Mouse (Mus musculus): ENCODE data around the gene Tet2. TPM values are rescaled to one million over a fixed set of nuclear protein-coding genes. Genes with fewer than 3 reads are reported as not detected.

Gene Tet2
- total and polyA plus RNA-seq, 2 experiments = 8.2 to 12.1 TPM

DNA sequence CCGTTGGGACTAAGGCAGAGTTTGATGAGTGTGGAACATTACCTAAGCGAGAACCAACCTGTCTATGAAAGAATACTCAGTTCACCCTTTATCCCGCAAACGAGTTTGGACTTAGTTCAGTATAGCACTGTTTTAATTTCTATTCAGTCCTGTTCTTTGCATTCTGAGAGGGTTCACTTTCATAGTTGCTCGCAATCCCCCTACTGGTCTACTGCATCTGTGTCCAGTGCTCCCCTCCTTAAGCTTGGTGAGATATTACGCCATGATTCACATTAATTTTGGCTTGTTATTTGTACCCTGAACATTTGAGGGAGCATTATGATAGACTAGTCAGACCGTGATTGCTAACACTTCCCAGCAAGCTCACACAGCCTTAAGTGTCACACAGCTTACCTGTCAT, 76.1 kb downstream of the Tet2 start:
- no peak overlapping the region for H3K4me3 ChIP-seq (ENCODE audit: insufficient read depth, low read depth, low read length)
- 98% methylated on average over 7 of the region's 7 CpGs for WGBS
- H3K36me3 ChIP-seq (ENCODE audit: control insufficient read depth, insufficient read depth, low read length) = peaks cover 46% of the 10 kb centered on the region
- no peak overlapping the region for H3K9ac ChIP-seq (ENCODE audit: low read depth, low read length)
- TF ChIP-seq CTCF (IDR thresholded peaks at IDR 0.05; ENCODE audit: low read depth, low read length) (no peak), POLR2A (IDR thresholded peaks at IDR 0.05; ENCODE audit: extremely low read depth, insufficient read depth, low read length) (no peak)
- no peaks in the 10 kb centered on the region for H3K4me1 ChIP-seq (ENCODE audit: control insufficient read depth, insufficient read depth, low read length)
- DNase-seq (ENCODE audit: extremely low read depth, low read depth, low spot score) = no peak
- H3K27ac ChIP-seq (replicated peaks; ENCODE audit: insufficient read depth, low read depth, low read length) = no peak overlapping the region
- no peaks in the 10 kb centered on the region for H3K27me3 ChIP-seq (ENCODE audit: control insufficient read depth, insufficient read depth, low read length)
- no peaks in the 10 kb centered on the region for H3K79me2 ChIP-seq (ENCODE audit: control insufficient read depth, insufficient read depth, low read length)

GRCm38 (mm10) chr3:133463233-133463632, 81.7 kb downstream of the Tet2 start:
- WGBS = 94% methylated on average over 3 of the region's 3 CpGs
- no peak overlapping the region for H3K27ac ChIP-seq (replicated peaks; ENCODE audit: insufficient read depth, low read depth, low read length)
- H3K4me1 ChIP-seq (ENCODE audit: control insufficient read depth, insufficient read depth, low read length) = no peaks in the 10 kb centered on the region
- H3K9ac ChIP-seq (ENCODE audit: low read depth, low read length) = no peak overlapping the region
- no peaks in the 10 kb centered on the region for H3K27me3 ChIP-seq (ENCODE audit: control insufficient read depth, insufficient read depth, low read length)
- DNase-seq (ENCODE audit: extremely low read depth, low read depth, low spot score) = no peak
- peaks cover 9% of the 10 kb centered on the region; the same call in 1 of the 2 replicates for H3K36me3 ChIP-seq (ENCODE audit: control insufficient read depth, insufficient read depth, low read length)
- no peaks in the 10 kb centered on the region for H3K79me2 ChIP-seq (ENCODE audit: control insufficient read depth, insufficient read depth, low read length)
- TF ChIP-seq CTCF (IDR thresholded peaks at IDR 0.05; ENCODE audit: low read depth, low read length) = no peak
- TF ChIP-seq POLR2A (IDR thresholded peaks at IDR 0.05; ENCODE audit: extremely low read depth, insufficient read depth, low read length) = no peak
- H3K4me3 ChIP-seq (ENCODE audit: insufficient read depth, low read depth, low read length) = no peak overlapping the region

DNA sequence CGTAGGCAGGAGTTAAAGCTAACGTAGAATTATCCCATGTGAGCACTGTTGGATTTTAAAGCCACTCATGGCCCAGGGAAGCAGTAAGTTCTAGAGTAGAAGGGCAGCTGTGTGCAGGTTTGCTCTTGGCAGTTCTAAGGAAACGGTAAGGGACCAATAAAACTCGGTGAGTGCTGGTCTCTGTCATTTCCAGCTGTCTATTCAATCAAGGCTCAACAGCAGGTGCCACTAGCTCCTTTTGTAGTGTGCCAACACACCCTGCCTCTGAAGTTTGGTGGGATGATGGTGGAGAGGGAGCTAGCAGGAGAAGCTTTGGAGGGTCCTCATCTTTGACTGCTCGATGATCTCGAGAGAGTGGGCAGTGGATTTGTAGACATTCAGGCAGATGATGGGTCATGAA, 82.5 kb downstream of the Tet2 start:
- WGBS = 95% methylated on average over 6 of the region's 6 CpGs
- Histone ChIP-seq H3K9ac (ENCODE audit: low read depth, low read length) (no peak overlapping the region), H3K36me3 (ENCODE audit: control insufficient read depth, insufficient read depth, low read length) (peaks cover 2% of the 10 kb centered on the region; the same call in 1 of the 2 replicates), H3K4me1 (ENCODE audit: control insufficient read depth, insufficient read depth, low read length) (no peaks in the 10 kb centered on the region), H3K79me2 (ENCODE audit: control insufficient read depth, insufficient read depth, low read length) (no peaks in the 10 kb centered on the region), H3K27ac (replicated peaks; ENCODE audit: insufficient read depth, low read depth, low read length) (no peak overlapping the region), H3K27me3 (ENCODE audit: control insufficient read depth, insufficient read depth, low read length) (no peaks in the 10 kb centered on the region), H3K4me3 (ENCODE audit: insufficient read depth, low read depth, low read length) (no peak overlapping the region)
- no peak for TF ChIP-seq POLR2A (IDR thresholded peaks at IDR 0.05; ENCODE audit: extremely low read depth, insufficient read depth, low read length)
- DNase-seq (ENCODE audit: extremely low read depth, low read depth, low spot score) = no peak

GRCm38 (mm10) chr3:133462059-133462458, 82.9 kb downstream of the Tet2 start:
- Histone ChIP-seq H3K27ac (replicated peaks; ENCODE audit: insufficient read depth, low read depth, low read length) (no peak overlapping the region), H3K4me3 (ENCODE audit: insufficient read depth, low read depth, low read length) (no peak overlapping the region), H3K9ac (ENCODE audit: low read depth, low read length) (no peak overlapping the region), H3K36me3 (ENCODE audit: control insufficient read depth, insufficient read depth, low read length) (no peaks in the 10 kb centered on the region; the same call in 1 of the 2 replicates), H3K79me2 (ENCODE audit: control insufficient read depth, insufficient read depth, low read length) (no peaks in the 10 kb centered on the region), H3K27me3 (ENCODE audit: control insufficient read depth, insufficient read depth, low read length) (no peaks in the 10 kb centered on the region), H3K4me1 (ENCODE audit: control insufficient read depth, insufficient read depth, low read length) (no peaks in the 10 kb centered on the region)
- TF ChIP-seq CTCF (IDR thresholded peaks at IDR 0.05; ENCODE audit: low read depth, low read length) (no peak), POLR2A (IDR thresholded peaks at IDR 0.05; ENCODE audit: extremely low read depth, insufficient read depth, low read length) (no peak)
- no peak for DNase-seq (ENCODE audit: extremely low read depth, low read depth, low spot score)
- WGBS = 86% methylated on average over 3 of the region's 3 CpGs

GRCm38 (mm10) chr3:133459174-133459573, 85.8 kb downstream of the Tet2 start:
- Histone ChIP-seq H3K27me3 (ENCODE audit: control insufficient read depth, insufficient read depth, low read length) (no peaks in the 10 kb centered on the region), H3K36me3 (ENCODE audit: control insufficient read depth, insufficient read depth, low read length) (no peaks in the 10 kb centered on the region), H3K4me1 (ENCODE audit: control insufficient read depth, insufficient read depth, low read length) (no peaks in the 10 kb centered on the region), H3K27ac (replicated peaks; ENCODE audit: insufficient read depth, low read depth, low read length) (no peak overlapping the region), H3K9ac (ENCODE audit: low read depth, low read length) (no peak overlapping the region), H3K79me2 (ENCODE audit: control insufficient read depth, insufficient read depth, low read length) (no peaks in the 10 kb centered on the region), H3K4me3 (ENCODE audit: insufficient read depth, low read depth, low read length) (no peak overlapping the region)
- 75% methylated on average over 1 of the region's 1 CpGs for WGBS
- DNase-seq (ENCODE audit: extremely low read depth, low read depth, low spot score) = no peak
- no peak for TF ChIP-seq POLR2A (IDR thresholded peaks at IDR 0.05; ENCODE audit: extremely low read depth, insufficient read depth, low read length)
- TF ChIP-seq CTCF (IDR thresholded peaks at IDR 0.05; ENCODE audit: low read depth, low read length) = no peak

GRCm38 (mm10) chr3:133453896-133454295, 91.0 kb downstream of the Tet2 start:
- WGBS = 82% methylated on average over 8 of the region's 8 CpGs
- no peak for DNase-seq (ENCODE audit: extremely low read depth, low read depth, low spot score)
- no peaks in the 10 kb centered on the region for H3K36me3 ChIP-seq (ENCODE audit: control insufficient read depth, insufficient read depth, low read length)
- TF ChIP-seq CTCF (IDR thresholded peaks at IDR 0.05; ENCODE audit: low read depth, low read length) (no peak), POLR2A (IDR thresholded peaks at IDR 0.05; ENCODE audit: extremely low read depth, insufficient read depth, low read length) (no peak)
- no peaks in the 10 kb centered on the region for H3K79me2 ChIP-seq (ENCODE audit: control insufficient read depth, insufficient read depth, low read length)
- H3K9ac ChIP-seq (ENCODE audit: low read depth, low read length) = no peak overlapping the region
- no peak overlapping the region for H3K4me3 ChIP-seq (ENCODE audit: insufficient read depth, low read depth, low read length)
- H3K27me3 ChIP-seq (ENCODE audit: control insufficient read depth, insufficient read depth, low read length) = no peaks in the 10 kb centered on the region
- H3K4me1 ChIP-seq (ENCODE audit: control insufficient read depth, insufficient read depth, low read length) = no peaks in the 10 kb centered on the region
- no peak overlapping the region for H3K27ac ChIP-seq (replicated peaks; ENCODE audit: insufficient read depth, low read depth, low read length)

Measured in liver, adult 2 months (tissue).